Mouse (Mus musculus) cerebral cortex, adult 2 months (tissue): ENCODE results near the gene Vmn1r100.

ENCODE experiments used
- WGBS: fragments of 180-500 bp; shearing (Covaris S2); methylation state at CpG from one replicate; pipeline ENCODE4 v1.1.7; 2018; 5-methylcytosine and 5-hydroxymethylcytosine counted together

Vmn1r100 gene

DNA sequence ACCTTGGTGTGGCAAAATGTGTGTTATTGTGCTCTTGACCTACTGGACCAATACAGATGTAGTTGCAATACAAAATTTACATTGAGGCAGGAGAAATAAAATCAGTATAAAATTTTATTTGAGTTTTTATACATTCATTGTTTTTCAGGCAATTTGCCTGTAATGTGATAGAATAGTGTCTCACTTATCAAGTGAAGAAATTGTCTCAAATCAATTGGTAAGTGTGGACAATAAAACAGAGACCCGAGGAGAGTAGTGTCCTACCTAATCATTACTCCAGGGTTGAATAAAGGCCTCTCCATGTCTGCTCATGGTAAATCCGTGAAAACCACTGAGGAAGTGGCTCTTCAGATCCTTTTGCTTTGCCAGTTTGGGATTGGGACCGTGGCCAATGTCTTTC, at the start of gene Vmn1r100:
TSS of gene Vmn1r100 (plus strand) at position 301 of the 400 bp plus-strand sequence.
- WGBS: no CpG with 5 or more reads among the region's 3 CpGs

DNA sequence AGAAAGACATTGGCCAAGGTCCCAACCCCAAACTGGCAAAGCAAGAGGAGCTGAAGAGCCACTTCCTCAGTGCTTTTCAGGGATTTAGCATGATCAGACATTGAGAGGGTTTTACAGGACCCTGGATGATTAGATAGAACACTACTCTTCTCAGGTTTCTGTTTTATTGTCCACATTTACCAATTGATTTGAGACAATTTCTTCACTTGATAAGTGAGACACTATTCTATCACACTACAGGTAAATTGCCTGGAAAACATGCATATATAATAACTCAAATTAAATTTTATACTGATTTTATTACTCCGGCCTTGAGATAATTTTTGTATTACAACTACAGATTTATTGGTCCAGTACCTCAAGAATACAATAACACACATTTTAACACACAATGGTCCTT, 42.4 kb upstream of the Vmn1r100 start, which contains the start of gene Gm5728:
TSS of gene Gm5728 (minus strand) at position 101 of the 400 bp plus-strand sequence.
- no CpG with 5 or more reads among the region's 1 CpGs for WGBS

DNA sequence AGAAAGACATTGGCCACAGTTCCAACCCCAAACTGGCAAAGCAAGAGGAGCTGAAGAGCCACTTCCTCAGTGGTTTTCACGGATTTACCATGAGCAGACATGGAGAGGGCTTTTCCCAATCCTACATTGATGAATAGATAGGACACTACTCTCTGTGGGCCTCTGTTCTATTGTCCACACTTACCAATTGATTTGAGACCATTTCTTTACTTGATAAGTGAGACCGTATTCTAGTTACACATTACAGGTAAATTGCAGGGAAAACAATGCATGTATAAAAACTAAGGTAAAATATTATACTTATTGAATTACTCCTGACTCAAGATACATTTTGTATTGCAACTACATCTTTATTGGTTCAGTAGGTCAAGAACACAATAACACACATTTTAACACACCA, 24.8 kb downstream of the Vmn1r100 start, which contains the start of gene Vmn1r101:
TSS of gene Vmn1r101 (minus strand) at position 101 of the 400 bp plus-strand sequence.
- whole genome bisulfite sequencing: no CpG with 5 or more reads among the region's 2 CpGs
